In the genomic region with DNA sequence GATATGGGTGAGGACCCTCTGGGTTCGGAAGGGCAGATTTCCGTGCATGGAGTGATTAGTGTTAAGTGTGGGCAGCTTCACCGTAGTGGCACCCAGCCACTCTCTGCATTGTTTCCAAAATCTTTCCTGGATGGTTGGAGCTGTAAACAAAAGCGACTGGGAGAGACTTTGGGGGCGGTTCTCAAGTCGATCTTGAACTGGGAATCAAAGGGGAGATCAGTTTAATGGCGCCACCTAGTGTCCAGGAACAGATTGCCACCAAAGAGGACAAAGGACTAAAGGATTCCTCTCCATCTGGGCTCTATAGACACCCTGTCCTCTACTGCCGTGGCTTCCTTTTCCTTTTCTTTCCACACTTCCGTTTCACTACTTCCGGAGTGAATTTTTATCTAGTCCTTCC, we compare ENCODE assay signal across 7 mouse cellular contexts. TPM values are rescaled to one million over a fixed set of nuclear protein-coding genes. Genes with fewer than 3 reads are reported as not detected.
DNase-seq lines count a peak whose midpoint lies in the region; ATAC-seq lines count a peak whose summit lies in the region.

No protein-coding gene starts in this region.

- WGBS in intestine, embryonic 16.5 days: 6% methylated on average over 10 of the region's 10 CpGs
- WGBS in midbrain, embryonic 11.5 days: 11% methylated on average over 10 of the region's 10 CpGs

- DNase-seq in adrenal gland, adult 8-10 months: peak; percentile 61
- DNase-seq in embryo, embryonic 11 days: peak; percentile 92
- peak; percentile 66 to 82 for DNase-seq in gastrocnemius, postnatal 4 days (ENCODE audit: low spot score in 2 of 2)
- peak; percentile 64 to 80 for DNase-seq in left cerebral cortex, postnatal 36 days (ENCODE audit: low spot score in 2 of 2)
- DNase-seq in midbrain, embryonic 11.5 days (ENCODE audit: low spot score, missing footprints): peak; percentile 99
- peak; percentile 63 for DNase-seq in spleen, adult 12 weeks (ENCODE audit: low spot score)

- no peaks in the 10 kb centered on the region for H3K27me3 ChIP-seq in intestine, embryonic 16.5 days (replicated peaks; ENCODE audit: control insufficient read depth, insufficient read depth, low read length)
- no peaks in the 10 kb centered on the region for H3K27me3 ChIP-seq in midbrain, embryonic 11.5 days (ENCODE audit: control insufficient read depth, insufficient read depth, low read length)

- ATAC-seq in intestine, embryonic 16.5 days: peak; percentile 72
- peak; percentile 80 for ATAC-seq in midbrain, embryonic 11.5 days (ENCODE audit: low FRiP score)

- H3K9ac ChIP-seq in intestine, embryonic 16.5 days (ENCODE audit: low read depth, low read length): peak overlapping the region; percentile 30; the same call in 1 of the 2 replicates
- peak overlapping the region; percentile 46; the same call in 1 of the 2 replicates for H3K9ac ChIP-seq in midbrain, embryonic 11.5 days (ENCODE audit: low read length)

- no peak overlapping the region for H3K27ac ChIP-seq in intestine, embryonic 16.5 days (ENCODE audit: low read length)
- no peak overlapping the region for H3K27ac ChIP-seq in midbrain, embryonic 11.5 days (ENCODE audit: low read depth, low read length)

- intact Hi-C loops in left cerebral cortex, postnatal 36 days (cut with DNase I): loop anchor here (1.0 kb wide), 1 partner anchor 121 kb away; no protein-coding TSS in a partner anchor

- peak overlapping the region; percentile 36 for H3K4me2 ChIP-seq in intestine, embryonic 16.5 days (ENCODE audit: low read depth, low read length)
- peak overlapping the region; percentile 10; the same call in 1 of the 2 replicates for H3K4me2 ChIP-seq in midbrain, embryonic 11.5 days

- H3K36me3 ChIP-seq in intestine, embryonic 16.5 days (ENCODE audit: control insufficient read depth, insufficient read depth, low read length): peaks cover 8% of the 10 kb centered on the region
- H3K36me3 ChIP-seq in midbrain, embryonic 11.5 days (ENCODE audit: control insufficient read depth, insufficient read depth, low read length): peaks cover 12% of the 10 kb centered on the region

- 0 out of 2 replicates have a peak overlapping the region, but pooled peaks have one; percentile 20 for H3K4me3 ChIP-seq in intestine, embryonic 16.5 days (ENCODE audit: low read length)
- no peak overlapping the region for H3K4me3 ChIP-seq in midbrain, embryonic 11.5 days (ENCODE audit: low read depth, low read length)

- no peaks in the 10 kb centered on the region for H3K9me3 ChIP-seq in intestine, embryonic 16.5 days (ENCODE audit: control insufficient read depth, low read length)
- H3K9me3 ChIP-seq in midbrain, embryonic 11.5 days (ENCODE audit: control insufficient read depth, low read length): no peaks in the 10 kb centered on the region

- no peaks in the 10 kb centered on the region for H3K4me1 ChIP-seq in intestine, embryonic 16.5 days (ENCODE audit: control insufficient read depth, insufficient read depth, low read length)
- H3K4me1 ChIP-seq in midbrain, embryonic 11.5 days (ENCODE audit: control insufficient read depth, insufficient read depth, low read length): no peaks in the 10 kb centered on the region

RNA-seq across cellular contexts. Expression of gene Psmd7, which starts 11.6 kb away (rescaled TPM):
- total RNA-seq in adrenal gland, adult 8-10 months (2022): 100 to 1,000 TPM in 3 of 4 experiments, 10 to 100 TPM in 1; 97.1 to 120 (median 109) TPM
- total RNA-seq in gastrocnemius, postnatal 4 days (2021): 100 to 1,000 TPM; 121 to 133 TPM
- 195 and 219 TPM in 2 replicates for polyA plus RNA-seq in intestine, embryonic 16.5 days (2015; fragmentation: Nextera tagmentation; extraction: Ambion mirVana)
- 100 to 1,000 TPM; 103 to 107 TPM for total RNA-seq in left cerebral cortex, postnatal 36 days (2021)
- 317 and 319 TPM in 2 replicates for polyA plus RNA-seq in midbrain, embryonic 11.5 days (2014; fragmentation: Nextera tagmentation; extraction: Ambion mirVana)
